In the genomic region with DNA sequence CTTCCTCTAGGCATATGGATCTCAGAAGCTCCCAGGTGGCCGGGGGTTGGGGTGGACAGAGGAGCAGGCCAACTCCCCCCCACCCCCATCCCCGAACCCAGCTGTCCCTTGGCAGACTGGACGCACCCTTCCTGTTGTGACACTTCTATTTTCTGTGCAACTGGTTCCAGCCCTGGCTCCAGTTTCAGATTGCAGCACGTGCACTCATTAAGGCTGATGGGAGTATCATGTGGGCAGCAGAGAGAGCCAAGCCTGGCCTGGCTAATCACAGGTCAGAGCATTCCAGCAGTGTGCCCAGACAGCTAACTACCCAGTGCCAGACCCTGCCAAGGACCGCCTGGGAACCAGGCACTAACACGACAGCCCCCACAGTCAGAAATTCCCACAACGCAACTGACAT, we compare ENCODE assay signal across 9 mouse cellular contexts. TPM values are rescaled to one million over a fixed set of nuclear protein-coding genes. Genes with fewer than 3 reads are reported as not detected.
A peak's percentile ranks its signal among the peaks of the same experiment; 100 is the strongest.
DNase-seq lines count a peak whose midpoint lies in the region; ATAC-seq and TF ChIP-seq lines count a peak whose summit lies in the region.
"Had no signal": no experiment of that assay in that cellular context is flagged by ENCODE, and none has a peak within 500 bp of the region (broad histone marks: within the 10 kb centered on the region; RNA-seq: fewer than 3 reads in every experiment).

No protein-coding gene starts in this region.

- ATAC-seq in hindbrain, embryonic 11.5 days (ENCODE audit: low FRiP score): no peak
- peak; percentile 61; the same call in 1 of the 2 replicates for ATAC-seq in embryonic facial prominence, embryonic 15.5 days (ENCODE audit: insufficient number of reproducible peaks, low FRiP score, low TSS enrichment, low read depth)
- ATAC-seq in lung, postnatal 0 days: peak; percentile 29
- ATAC-seq in midbrain, embryonic 15.5 days (replicated peaks): no peak
- no peak for ATAC-seq in intestine, postnatal 0 days

- no peaks in the 10 kb centered on the region for H3K9me3 ChIP-seq in hindbrain, embryonic 10.5 days
- no peaks in the 10 kb centered on the region for H3K9me3 ChIP-seq in hindbrain, embryonic 11.5 days (ENCODE audit: control insufficient read depth, low read length)
- no peaks in the 10 kb centered on the region for H3K9me3 ChIP-seq in embryonic facial prominence, embryonic 15.5 days (replicated peaks)
- no peaks in the 10 kb centered on the region for H3K9me3 ChIP-seq in lung, postnatal 0 days (ENCODE audit: low read length)
- H3K9me3 ChIP-seq in midbrain, embryonic 15.5 days: no peaks in the 10 kb centered on the region
- no peaks in the 10 kb centered on the region for H3K9me3 ChIP-seq in intestine, postnatal 0 days (ENCODE audit: control insufficient read depth)

- TF ChIP-seq CTCF in lung, postnatal 0 days (IDR thresholded peaks at IDR 0.05): no peak
- TF ChIP-seq CTCF in intestine, postnatal 0 days (IDR thresholded peaks at IDR 0.05; ENCODE audit: low read depth): no peak
- no peak for TF ChIP-seq CTCF in left cerebral cortex, adult 2 months (IDR thresholded peaks at IDR 0.05)

- H3K36me3 ChIP-seq in hindbrain, embryonic 10.5 days: no peaks in the 10 kb centered on the region
- no peaks in the 10 kb centered on the region for H3K36me3 ChIP-seq in hindbrain, embryonic 11.5 days (ENCODE audit: control insufficient read depth, insufficient read depth, low read length)
- no peaks in the 10 kb centered on the region for H3K36me3 ChIP-seq in embryonic facial prominence, embryonic 15.5 days
- H3K36me3 ChIP-seq in lung, postnatal 0 days (ENCODE audit: insufficient read depth, low read length): no peaks in the 10 kb centered on the region
- H3K36me3 ChIP-seq in midbrain, embryonic 15.5 days (replicated peaks): no peaks in the 10 kb centered on the region
- H3K36me3 ChIP-seq in intestine, postnatal 0 days (ENCODE audit: control insufficient read depth, insufficient read depth): no peaks in the 10 kb centered on the region

- WGBS in hindbrain, embryonic 10.5 days: 71% methylated on average over 7 of the region's 7 CpGs
- WGBS in hindbrain, embryonic 11.5 days: 73% methylated on average over 7 of the region's 7 CpGs
- WGBS in embryonic facial prominence, embryonic 15.5 days: 44% methylated on average over 7 of the region's 7 CpGs
- WGBS in lung, postnatal 0 days: 61% methylated on average over 7 of the region's 7 CpGs
- WGBS in midbrain, embryonic 15.5 days: 82% methylated on average over 7 of the region's 7 CpGs
- 74% methylated on average over 7 of the region's 7 CpGs for WGBS in intestine, postnatal 0 days

- no peak for DNase-seq in hindbrain, embryonic 10.5 days (ENCODE audit: low spot score)
- no peak for DNase-seq in hindbrain, embryonic 11.5 days (ENCODE audit: low spot score)
- peak; percentile 84 to 87 for DNase-seq in heart, postnatal 10 days
- DNase-seq in lung, postnatal 0 days (ENCODE audit: low spot score): peak; percentile 65
- DNase-seq in left cerebral cortex, adult 2 months (ENCODE audit: extremely low spot score in 1 of 2, low spot score in 2 of 2): no peak

- intact Hi-C loops in heart, postnatal 10 days (cut with DNase I): no loop called here
- intact Hi-C loops in left cerebral cortex, adult 2 months (cut with DNase I): no loop called here

- H3K27ac ChIP-seq in hindbrain, embryonic 10.5 days: 0 out of 2 replicates have a peak overlapping the region, but pooled peaks have one; percentile 16
- no peak overlapping the region for H3K27ac ChIP-seq in hindbrain, embryonic 11.5 days (ENCODE audit: low read depth, low read length)
- H3K27ac ChIP-seq in embryonic facial prominence, embryonic 15.5 days (replicated peaks): 0 out of 2 replicates have a peak overlapping the region, but pooled peaks have one; percentile 34
- H3K27ac ChIP-seq in lung, postnatal 0 days (ENCODE audit: low read length): no peak overlapping the region
- H3K27ac ChIP-seq in midbrain, embryonic 15.5 days: no peak overlapping the region
- H3K27ac ChIP-seq in intestine, postnatal 0 days (ENCODE audit: low read depth, low read length): no peak overlapping the region
- H3K27ac ChIP-seq in left cerebral cortex, adult 2 months: no peak overlapping the region

- peaks cover 19% of the 10 kb centered on the region for H3K4me1 ChIP-seq in hindbrain, embryonic 10.5 days (replicated peaks)
- H3K4me1 ChIP-seq in hindbrain, embryonic 11.5 days (replicated peaks; ENCODE audit: control insufficient read depth, insufficient read depth, low read length): no peaks in the 10 kb centered on the region
- H3K4me1 ChIP-seq in embryonic facial prominence, embryonic 15.5 days: peaks cover 20% of the 10 kb centered on the region
- no peaks in the 10 kb centered on the region for H3K4me1 ChIP-seq in lung, postnatal 0 days (ENCODE audit: insufficient read depth, low read depth, low read length)
- no peaks in the 10 kb centered on the region for H3K4me1 ChIP-seq in midbrain, embryonic 15.5 days
- no peaks in the 10 kb centered on the region for H3K4me1 ChIP-seq in intestine, postnatal 0 days (replicated peaks; ENCODE audit: control insufficient read depth, insufficient read depth, low read length)

- no peak overlapping the region for H3K4me2 ChIP-seq in hindbrain, embryonic 11.5 days (replicated peaks; ENCODE audit: low read depth, low read length)
- no peak overlapping the region for H3K4me2 ChIP-seq in embryonic facial prominence, embryonic 15.5 days (replicated peaks)
- no peak overlapping the region for H3K4me2 ChIP-seq in lung, postnatal 0 days (replicated peaks; ENCODE audit: low read depth, low read length)
- no peak overlapping the region for H3K4me2 ChIP-seq in midbrain, embryonic 15.5 days
- no peak overlapping the region for H3K4me2 ChIP-seq in intestine, postnatal 0 days (replicated peaks; ENCODE audit: low read depth)

- no peak overlapping the region for H3K4me3 ChIP-seq in hindbrain, embryonic 10.5 days
- H3K4me3 ChIP-seq in hindbrain, embryonic 11.5 days (ENCODE audit: low read depth, low read length): no peak overlapping the region
- no peak overlapping the region for H3K4me3 ChIP-seq in embryonic facial prominence, embryonic 15.5 days (replicated peaks)
- no peak overlapping the region for H3K4me3 ChIP-seq in lung, postnatal 0 days (ENCODE audit: low read depth, low read length)
- H3K4me3 ChIP-seq in midbrain, embryonic 15.5 days: no peak overlapping the region
- H3K4me3 ChIP-seq in intestine, postnatal 0 days (ENCODE audit: low read depth, low read length): no peak overlapping the region
- H3K4me3 ChIP-seq in left cerebral cortex, adult 2 months: no peak overlapping the region

- no peak overlapping the region for H3K9ac ChIP-seq in hindbrain, embryonic 11.5 days (ENCODE audit: low read depth, low read length)
- H3K9ac ChIP-seq in embryonic facial prominence, embryonic 15.5 days: no peak overlapping the region
- H3K9ac ChIP-seq in lung, postnatal 0 days (replicated peaks; ENCODE audit: low read depth): no peak overlapping the region
- no peak overlapping the region for H3K9ac ChIP-seq in midbrain, embryonic 15.5 days
- H3K9ac ChIP-seq in intestine, postnatal 0 days (ENCODE audit: low read depth, low read length): no peak overlapping the region

- no peak for TF ChIP-seq EP300 in lung, postnatal 0 days (IDR thresholded peaks at IDR 0.05)

- H3K27me3 ChIP-seq in hindbrain, embryonic 10.5 days (ENCODE audit: insufficient read depth, poor library complexity, severe bottlenecking): no peaks in the 10 kb centered on the region
- no peaks in the 10 kb centered on the region for H3K27me3 ChIP-seq in hindbrain, embryonic 11.5 days (ENCODE audit: control insufficient read depth, insufficient read depth, low read length)
- H3K27me3 ChIP-seq in embryonic facial prominence, embryonic 15.5 days: no peaks in the 10 kb centered on the region
- no peaks in the 10 kb centered on the region for H3K27me3 ChIP-seq in lung, postnatal 0 days (replicated peaks; ENCODE audit: insufficient read depth, low read length)
- no peaks in the 10 kb centered on the region for H3K27me3 ChIP-seq in midbrain, embryonic 15.5 days (replicated peaks)
- no peaks in the 10 kb centered on the region for H3K27me3 ChIP-seq in intestine, postnatal 0 days (replicated peaks; ENCODE audit: control insufficient read depth, insufficient read depth, low read length)

RNA-seq across cellular contexts. Expression of a gene that starts 7.1 kb away (rescaled TPM):
- 53.3 and 57.7 TPM in 2 replicates for polyA plus RNA-seq in hindbrain, embryonic 10.5 days (2016; fragmentation: Nextera tagmentation; extraction: Ambion mirVana)
- 40.9 and 43.2 TPM in 2 replicates for polyA plus RNA-seq in hindbrain, embryonic 11.5 days (2014; fragmentation: Nextera tagmentation; extraction: Ambion mirVana)
- 66.8 and 67.1 TPM in 2 replicates for polyA plus RNA-seq in embryonic facial prominence, embryonic 15.5 days (2015; fragmentation: Nextera tagmentation; extraction: Ambion mirVana)
- total RNA-seq in heart, postnatal 10 days (2021): 100 to 1,000 TPM; 162 to 168 TPM
- 46.7 and 51.7 TPM in 2 replicates for polyA plus RNA-seq in lung, postnatal 0 days (2015; fragmentation: Nextera tagmentation; extraction: Ambion mirVana)
- 24.8 and 25.5 TPM in 2 replicates for polyA plus RNA-seq in midbrain, embryonic 15.5 days (2015; fragmentation: Nextera tagmentation; extraction: Ambion mirVana)
- polyA plus RNA-seq in intestine, postnatal 0 days (2015; fragmentation: Nextera tagmentation; extraction: Ambion mirVana): 40.9 and 47.3 TPM in 2 replicates
- 100 to 1,000 TPM in 1 of 2 experiments, 10 to 100 TPM in 1; 97.4 to 102 TPM for total RNA-seq in left cerebral cortex, adult 2 months (2021)

RNA-seq across cellular contexts. Expression of a gene that starts 39.2 kb away (rescaled TPM):
- 38.0 and 50.4 TPM in 2 replicates for polyA plus RNA-seq in hindbrain, embryonic 10.5 days (2016; fragmentation: Nextera tagmentation; extraction: Ambion mirVana)
- 37.0 and 38.9 TPM in 2 replicates for polyA plus RNA-seq in hindbrain, embryonic 11.5 days (2014; fragmentation: Nextera tagmentation; extraction: Ambion mirVana)
- 21.5 and 23.8 TPM in 2 replicates for polyA plus RNA-seq in embryonic facial prominence, embryonic 15.5 days (2015; fragmentation: Nextera tagmentation; extraction: Ambion mirVana)
- total RNA-seq in heart, postnatal 10 days (2021): 10 to 100 TPM; 36.9 to 37.0 TPM
- 13.8 and 13.9 TPM in 2 replicates for polyA plus RNA-seq in lung, postnatal 0 days (2015; fragmentation: Nextera tagmentation; extraction: Ambion mirVana)
- polyA plus RNA-seq in midbrain, embryonic 15.5 days (2015; fragmentation: Nextera tagmentation; extraction: Ambion mirVana): 123 and 125 TPM in 2 replicates
- polyA plus RNA-seq in intestine, postnatal 0 days (2015; fragmentation: Nextera tagmentation; extraction: Ambion mirVana): 6.0 and 7.1 TPM in 2 replicates
- total RNA-seq in left cerebral cortex, adult 2 months (2021): 10 to 100 TPM; 45.5 to 54.9 TPM

RNA-seq across cellular contexts. Expression of a gene that starts 55.2 kb away (rescaled TPM):
- polyA plus RNA-seq in hindbrain, embryonic 10.5 days (2016; fragmentation: Nextera tagmentation; extraction: Ambion mirVana): 2.2 and 4.1 TPM in 2 replicates
- 2.1 and 3.3 TPM in 2 replicates for polyA plus RNA-seq in hindbrain, embryonic 11.5 days (2014; fragmentation: Nextera tagmentation; extraction: Ambion mirVana)
- polyA plus RNA-seq in embryonic facial prominence, embryonic 15.5 days (2015; fragmentation: Nextera tagmentation; extraction: Ambion mirVana): 3.9 and 5.5 TPM in 2 replicates
- 10 to 100 TPM; 19.4 to 19.7 TPM for total RNA-seq in heart, postnatal 10 days (2021)
- 33.8 and 34.6 TPM in 2 replicates for polyA plus RNA-seq in lung, postnatal 0 days (2015; fragmentation: Nextera tagmentation; extraction: Ambion mirVana)
- 0.30 and 0.56 TPM in 2 replicates for polyA plus RNA-seq in midbrain, embryonic 15.5 days (2015; fragmentation: Nextera tagmentation; extraction: Ambion mirVana)
- polyA plus RNA-seq in intestine, postnatal 0 days (2015; fragmentation: Nextera tagmentation; extraction: Ambion mirVana): 4.6 TPM in 2 replicates
- under 1 TPM in 1 of 2 experiments, not detected in 1; 0.70 TPM for total RNA-seq in left cerebral cortex, adult 2 months (2021)
- total RNA-seq: common myeloid progenitor, adult 5-6 weeks had no signal

Comparison
In these comparisons a context has a peak if more than half of its experiments do, and no peak if none do; other contexts are left out.
1. H3K27ac ChIP-seq: peak in hindbrain, embryonic 10.5 days (single experiment) and embryonic facial prominence, embryonic 15.5 days (single experiment); none in hindbrain, embryonic 11.5 days (single experiment), lung, postnatal 0 days (single experiment), midbrain, embryonic 15.5 days (single experiment), intestine, postnatal 0 days (single experiment) and left cerebral cortex, adult 2 months (single experiment).
2. DNase-seq: peak in heart, postnatal 10 days (2 of 2) and lung, postnatal 0 days (single experiment); none in hindbrain, embryonic 10.5 days (single experiment), hindbrain, embryonic 11.5 days (single experiment) and left cerebral cortex, adult 2 months (0 of 2).
3. ATAC-seq: peak in embryonic facial prominence, embryonic 15.5 days (single experiment) and lung, postnatal 0 days (single experiment); none in hindbrain, embryonic 11.5 days (single experiment), midbrain, embryonic 15.5 days (single experiment) and intestine, postnatal 0 days (single experiment).